Mouse (Mus musculus): ENCODE measurements at regions not wholly inside any gene's neighbourhood (a gene's known extent, or its start where the extent isn't known, plus 50 kb on each side); places are given as distances from the start of the nearest gene placed in this dataset.

GRCm38 (mm10) chr13:92911660-92912284, 67.2 kb downstream of the Mtx3 start:
- no peak for DNase-seq

GRCm38 (mm10) chr13:92912661-92913060, 68.1 kb downstream of the Mtx3 start:
- DNase-seq: no peak

- DNase-seq: no peak
Measured at GRCm38 (mm10) chr13:92914631-92915030, 70.1 kb downstream of the Mtx3 start.

GRCm38 (mm10) chr13:92915221-92915839, 70.8 kb downstream of the Mtx3 start:
- DNase-seq: no peak

GRCm38 (mm10) chr13:92915948-92916710, 71.6 kb downstream of the Mtx3 start:
- no peak for DNase-seq

GRCm38 (mm10) chr13:92919882-92920281, 75.3 kb downstream of the Mtx3 start:
- DNase-seq: no peak

- DNase-seq: no peak
Measured at GRCm38 (mm10) chr13:92921936-92922335, 77.4 kb downstream of the Mtx3 start.

GRCm38 (mm10) chr13:92923496-92923895, 78.9 kb downstream of the Mtx3 start:
- DNase-seq: peak; percentile 10 to 24

GRCm38 (mm10) chr13:92924021-92924420, 79.5 kb downstream of the Mtx3 start:
- no peak for DNase-seq

- DNase-seq: no peak
Measured at GRCm38 (mm10) chr13:92925196-92925595, 80.6 kb downstream of the Mtx3 start.

GRCm38 (mm10) chr13:92928551-92928950, 84.0 kb downstream of the Mtx3 start:
- no peak for DNase-seq

GRCm38 (mm10) chr13:92931696-92932095, 87.1 kb downstream of the Mtx3 start:
- DNase-seq: no peak

- DNase-seq: no peak
Measured at GRCm38 (mm10) chr13:92939032-92939431, 94.5 kb downstream of the Mtx3 start.

GRCm38 (mm10) chr13:92940610-92941009, 96.0 kb downstream of the Mtx3 start:
- no peak for DNase-seq

- DNase-seq: no peak
Measured at GRCm38 (mm10) chr13:92948560-92948959, 104.0 kb downstream of the Mtx3 start.

- no peak for DNase-seq
Measured at GRCm38 (mm10) chr13:92960031-92960430, 115.5 kb downstream of the Mtx3 start.

- no peak for DNase-seq
Measured at GRCm38 (mm10) chr13:92962625-92963024, 118.1 kb downstream of the Mtx3 start.

- no peak for DNase-seq
Measured at GRCm38 (mm10) chr13:92963351-92963895, 118.9 kb downstream of the Mtx3 start.

- no peak for DNase-seq
Measured at GRCm38 (mm10) chr13:92964213-92964743, 119.7 kb downstream of the Mtx3 start.

- no peak for DNase-seq
Measured at GRCm38 (mm10) chr13:92967025-92967610, 122.6 kb downstream of the Mtx3 start.

GRCm38 (mm10) chr13:92969579-92969978, 125.0 kb downstream of the Mtx3 start:
- DNase-seq: no peak

- no peak for DNase-seq
Measured at GRCm38 (mm10) chr13:92972891-92973290, 128.3 kb downstream of the Mtx3 start.

- no peak for DNase-seq
Measured at GRCm38 (mm10) chr13:92973791-92974190, 129.2 kb downstream of the Mtx3 start.
